Mouse (Mus musculus) myocyte (in vitro differentiated cells): ENCODE data around the gene Gm37240. TPM values are rescaled to one million over a fixed set of nuclear protein-coding genes. Genes with fewer than 3 reads are reported as not detected.

Experiments used
- H3K27me3 ChIP-seq: one replicate; pipeline ENCODE4 v1.6.1; 2011; ENCODE audit not compliant: control insufficient read depth, insufficient read depth, insufficient read length
- H3K36me3 ChIP-seq: one replicate; pipeline ENCODE4 v1.6.1; 2011; ENCODE audit not compliant: control insufficient read depth, insufficient read depth
- H3K4me2 ChIP-seq: one replicate; pipeline ENCODE4 v1.6.1; 2011; ENCODE audit warnings: low read depth, control low read depth
- H3K4me3 ChIP-seq: one replicate; pipeline ENCODE4 v1.5.1; 2011; ENCODE audit warnings: mild to moderate bottlenecking, control low read depth, moderate library complexity
- H3K79me2 ChIP-seq: one replicate; pipeline ENCODE4 v1.6.1; 2011; ENCODE audit not compliant: control insufficient read depth, insufficient read depth
- H3ac ChIP-seq: one replicate; pipeline ENCODE4 v1.6.1; 2011; ENCODE audit not compliant: control insufficient read depth, insufficient read length
- CEBPB ChIP-seq: IDR thresholded peaks from 2 replicates; pipeline ENCODE4 v1.6.1; 2011; ENCODE audit warnings: mild to moderate bottlenecking, moderate library complexity; ENCODE audit not compliant: poor library complexity, insufficient read depth, severe bottlenecking
- E2F4 ChIP-seq: IDR thresholded peaks from one replicate; pipeline ENCODE4 v1.6.1; 2011; ENCODE audit warnings: mild to moderate bottlenecking, control low read depth, moderate library complexity; ENCODE audit not compliant: insufficient read depth
- MAX ChIP-seq: IDR thresholded peaks from one replicate; pipeline ENCODE4 v1.6.1; 2011; ENCODE audit warnings: low read depth, mild to moderate bottlenecking, control low read depth
- MYOD1 ChIP-seq, 3 experiments: IDR thresholded peaks; one replicate each; pipeline ENCODE4 v1.6.1; 2011; ENCODE audit warnings: control low read depth in 2 of 3, low read depth in 2 of 3, mild to moderate bottlenecking in 2 of 3, moderate library complexity in 1 of 3; ENCODE audit not compliant: insufficient read length in 2 of 3, control insufficient read depth in 1 of 3
- MYOG ChIP-seq, 3 experiments: IDR thresholded peaks; one replicate each; pipeline ENCODE4 v1.6.1; 2011; ENCODE audit warnings: control low read depth in 2 of 3, low read depth in 2 of 3, mild to moderate bottlenecking in 2 of 3; ENCODE audit not compliant: insufficient read length in 2 of 3, control insufficient read depth in 1 of 3, insufficient read depth in 1 of 3
- POLR2A ChIP-seq: IDR thresholded peaks from one replicate; pipeline ENCODE4 v1.6.1; 2011; ENCODE audit warnings: low read depth, mild to moderate bottlenecking, control low read depth, moderate library complexity; ENCODE audit not compliant: insufficient read length
- POLR2AphosphoS2 ChIP-seq: IDR thresholded peaks from one replicate; pipeline ENCODE4 v1.6.1; 2011; ENCODE audit warnings: low read depth, control low read depth; ENCODE audit not compliant: insufficient read length
- REST ChIP-seq: IDR thresholded peaks from one replicate; pipeline ENCODE4 v1.6.1; 2011; ENCODE audit warnings: mild to moderate bottlenecking, control low read depth, moderate library complexity; ENCODE audit not compliant: insufficient read depth, insufficient read length
- SRF ChIP-seq: IDR thresholded peaks from one replicate; pipeline ENCODE4 v1.6.1; 2011; ENCODE audit warnings: low read depth; ENCODE audit not compliant: control insufficient read depth, insufficient read length
- TCF12 ChIP-seq: IDR thresholded peaks from one replicate; pipeline ENCODE4 v1.6.1; 2011; ENCODE audit warnings: mild to moderate bottlenecking, control low read depth; ENCODE audit not compliant: poor library complexity, insufficient read depth, severe bottlenecking
- TCF3 ChIP-seq: IDR thresholded peaks from one replicate; pipeline ENCODE4 v1.6.1; 2011; ENCODE audit warnings: low read depth, control low read depth; ENCODE audit not compliant: insufficient read length
- USF1 ChIP-seq: IDR thresholded peaks from one replicate; pipeline ENCODE4 v1.6.1; 2011; ENCODE audit warnings: low read depth, mild to moderate bottlenecking, control low read depth, moderate library complexity
- polyA plus RNA-seq: library from polyadenylated mRNA; unstranded; fragments of >200 nt; fragmentation: generic; extraction: Trizol; gene quantifications from one replicate; pipeline ENCODE4 v1.2.1, GENCODE M21; 2012; ENCODE audit warnings: missing spikeins

Gm37240 gene
- polyA plus RNA-seq, 1 experiment = 8.7 TPM

DNA sequence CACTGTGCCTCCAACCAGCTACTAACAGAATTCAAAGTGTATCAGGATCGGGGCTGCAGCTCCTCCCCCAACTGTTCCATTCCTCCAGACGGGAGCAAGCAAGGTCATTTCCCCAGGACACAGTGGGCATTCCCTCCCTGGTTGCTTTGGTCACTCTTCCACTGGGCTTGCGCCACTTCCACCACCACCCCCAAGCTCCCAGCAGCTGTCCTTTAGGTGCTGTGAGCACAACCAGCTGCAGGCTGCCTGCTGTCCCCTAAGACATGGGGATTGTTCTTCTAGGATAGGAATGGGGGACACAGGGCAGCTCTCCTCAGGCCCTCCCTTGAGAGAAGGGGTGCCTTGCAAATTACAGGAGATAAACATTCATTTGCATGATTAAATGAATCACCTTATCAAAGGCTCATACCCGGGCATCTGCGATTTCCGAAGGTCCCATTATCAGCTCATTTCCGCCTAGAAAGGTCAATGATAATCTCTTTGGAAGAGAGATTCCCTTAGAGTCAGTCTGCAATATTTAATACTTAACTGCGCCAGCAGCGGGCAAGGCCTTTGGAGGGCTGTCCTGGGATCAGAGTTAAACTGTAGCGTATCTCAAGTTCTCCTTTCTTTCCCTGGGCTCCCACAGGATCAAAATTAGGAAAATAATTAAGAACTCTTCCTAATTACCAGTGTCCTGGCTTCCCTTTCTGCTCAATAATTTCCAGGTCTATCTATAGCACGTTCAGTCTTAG, 1247.4 kb downstream of the Gm37240 start:
- Histone ChIP-seq H3K27me3 (no peaks in the 10 kb centered on the region), H3K36me3 (no peaks in the 10 kb centered on the region), H3K4me2 (no peak overlapping the region), H3K79me2 (no peaks in the 10 kb centered on the region), H3ac (no peak overlapping the region), H3K4me3 (no peak overlapping the region)
- TF ChIP-seq POLR2AphosphoS2 (no peak), MYOG (IDR thresholded peaks at IDR 0.05; ENCODE audit: control insufficient read depth in 1 of 3, insufficient read depth in 1 of 3, insufficient read length in 2 of 3, low read depth in 2 of 3) (peak in 1 of 3 experiments; percentile 15), MYOD1 (IDR thresholded peaks at IDR 0.05; ENCODE audit: control insufficient read depth in 1 of 3, insufficient read length in 2 of 3, low read depth in 2 of 3) (peak in 1 of 3 experiments; percentile 50)

DNA sequence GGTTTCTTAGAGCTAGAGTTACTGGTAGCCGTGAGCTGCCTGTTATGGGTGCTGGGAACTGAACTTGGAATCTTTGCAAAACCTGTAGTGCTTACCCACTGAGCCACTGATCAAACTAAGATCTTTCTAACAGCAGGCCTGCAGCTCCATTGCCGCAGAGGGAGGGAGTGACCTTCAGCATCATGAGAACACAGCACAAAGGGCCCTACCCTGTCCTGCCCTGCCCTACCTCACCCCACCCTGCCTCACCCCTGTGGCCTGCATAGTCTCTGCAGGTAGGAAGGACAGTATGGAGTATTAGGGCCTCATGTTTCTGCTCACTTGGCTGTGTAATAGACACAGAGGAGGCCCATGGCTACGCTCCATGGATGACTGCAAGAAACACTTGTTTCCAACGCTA, 1248.5 kb downstream of the Gm37240 start:
- no peaks in the 10 kb centered on the region for H3K27me3 ChIP-seq
- no peak overlapping the region for H3ac ChIP-seq
- H3K4me2 ChIP-seq = no peak overlapping the region
- H3K79me2 ChIP-seq = no peaks in the 10 kb centered on the region
- TF ChIP-seq E2F4 (no peak), TCF12 (no peak), MYOG (IDR thresholded peaks at IDR 0.05; ENCODE audit: control insufficient read depth in 1 of 3, insufficient read depth in 1 of 3, insufficient read length in 2 of 3, low read depth in 2 of 3) (no peak), TCF3 (no peak), MYOD1 (IDR thresholded peaks at IDR 0.05; ENCODE audit: control insufficient read depth in 1 of 3, insufficient read length in 2 of 3, low read depth in 2 of 3) (no peak), CEBPB (no peak), POLR2A (no peak), USF1 (no peak), SRF (no peak), REST (no peak), MAX (no peak), POLR2AphosphoS2 (no peak)
- H3K4me3 ChIP-seq = no peak overlapping the region
- no peaks in the 10 kb centered on the region for H3K36me3 ChIP-seq

DNA sequence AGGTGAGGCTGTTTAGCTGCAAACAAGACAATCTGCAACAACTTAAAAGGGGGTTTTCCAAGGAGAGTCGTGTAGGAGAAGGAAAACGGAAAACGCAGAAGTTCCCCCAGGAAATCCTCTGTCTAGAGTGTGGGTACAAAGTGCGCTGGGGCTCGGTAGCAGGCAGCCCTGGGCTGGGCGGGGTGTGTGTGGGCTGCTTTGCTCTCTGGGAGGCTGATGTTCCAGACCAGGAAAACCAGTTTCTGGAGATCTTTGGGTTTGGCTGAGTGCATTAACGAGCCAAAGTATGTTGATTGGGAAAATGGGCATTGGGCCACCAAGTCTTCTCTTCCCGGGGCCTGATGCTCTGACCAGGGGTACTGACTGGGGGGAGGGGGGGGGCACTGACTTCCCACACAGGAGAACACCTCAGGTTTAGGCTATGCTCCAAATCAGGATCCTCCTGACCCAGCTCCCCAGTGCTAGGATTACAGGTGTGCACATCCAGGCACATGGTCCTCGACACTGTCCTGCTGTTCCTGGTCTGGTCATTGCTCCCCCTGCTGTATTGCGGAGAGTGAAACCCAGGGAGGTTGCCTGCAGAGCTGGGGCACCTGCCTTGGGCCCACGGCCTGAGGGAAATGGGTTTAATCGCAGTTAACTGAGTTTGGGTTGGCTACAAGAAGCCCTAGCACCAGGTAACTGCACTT, 1249.3 kb downstream of the Gm37240 start:
- no peak for TF ChIP-seq TCF3
- no peak for TF ChIP-seq E2F4
- TF ChIP-seq MYOD1 (IDR thresholded peaks at IDR 0.05; ENCODE audit: control insufficient read depth in 1 of 3, insufficient read length in 2 of 3, low read depth in 2 of 3) = no peak
- TF ChIP-seq POLR2A = no peak
- no peak for TF ChIP-seq MYOG (IDR thresholded peaks at IDR 0.05; ENCODE audit: control insufficient read depth in 1 of 3, insufficient read depth in 1 of 3, insufficient read length in 2 of 3, low read depth in 2 of 3)
- TF ChIP-seq TCF12 = no peak
- no peak for TF ChIP-seq REST
- no peak for TF ChIP-seq MAX
- TF ChIP-seq CEBPB = no peak
- no peak for TF ChIP-seq SRF
- no peak for TF ChIP-seq USF1
- TF ChIP-seq POLR2AphosphoS2 = no peak
- Histone ChIP-seq H3K4me2 (no peak overlapping the region), H3K36me3 (no peaks in the 10 kb centered on the region), H3K27me3 (no peaks in the 10 kb centered on the region), H3ac (no peak overlapping the region), H3K4me3 (no peak overlapping the region), H3K79me2 (no peaks in the 10 kb centered on the region)

DNA sequence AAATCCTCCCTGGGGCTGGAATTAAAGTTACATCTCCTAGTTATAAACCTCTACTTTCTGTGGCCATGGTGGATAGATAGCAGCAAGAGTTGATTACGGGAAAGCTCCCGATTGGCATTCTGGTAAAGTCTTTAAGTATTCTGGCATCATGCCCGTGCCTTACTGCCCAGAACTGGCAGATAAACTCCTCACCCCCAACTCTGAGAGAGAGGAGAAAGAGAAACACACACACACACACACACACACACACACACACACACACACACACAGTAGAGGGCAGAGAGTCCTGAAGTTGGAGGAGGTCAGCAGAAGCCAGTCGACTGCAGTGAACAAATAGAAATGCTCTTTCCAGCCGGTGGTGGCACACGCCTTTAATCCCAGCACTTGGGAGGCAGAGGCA, 1250.2 kb downstream of the Gm37240 start:
- no peaks in the 10 kb centered on the region for H3K79me2 ChIP-seq
- H3K36me3 ChIP-seq = no peaks in the 10 kb centered on the region
- no peak overlapping the region for H3K4me3 ChIP-seq
- H3K4me2 ChIP-seq = no peak overlapping the region
- TF ChIP-seq TCF3 (no peak), USF1 (no peak), MYOD1 (IDR thresholded peaks at IDR 0.05; ENCODE audit: control insufficient read depth in 1 of 3, insufficient read length in 2 of 3, low read depth in 2 of 3) (no peak), TCF12 (no peak), POLR2A (no peak), MYOG (IDR thresholded peaks at IDR 0.05; ENCODE audit: control insufficient read depth in 1 of 3, insufficient read depth in 1 of 3, insufficient read length in 2 of 3, low read depth in 2 of 3) (no peak), E2F4 (no peak), REST (no peak), SRF (no peak), CEBPB (no peak), POLR2AphosphoS2 (no peak), MAX (no peak)
- no peak overlapping the region for H3ac ChIP-seq
- no peaks in the 10 kb centered on the region for H3K27me3 ChIP-seq

DNA sequence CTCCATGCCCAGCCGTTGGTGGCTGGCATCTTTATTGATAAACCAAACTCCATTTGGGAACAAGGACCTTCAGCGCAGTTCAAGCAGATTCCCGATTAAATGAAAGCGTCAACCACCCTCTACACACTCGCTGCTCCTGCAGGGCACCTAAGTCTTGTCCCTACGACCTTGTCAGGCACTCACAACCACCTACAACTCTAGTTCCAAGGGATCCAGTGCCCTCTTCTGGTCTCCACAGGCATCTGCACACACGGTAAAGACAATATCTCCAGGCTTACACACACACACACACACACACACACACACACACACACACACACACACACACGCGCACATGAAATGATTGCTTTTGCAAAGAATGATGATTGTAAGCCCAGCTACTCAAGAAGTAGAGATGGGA, 1255.7 kb downstream of the Gm37240 start:
- H3K79me2 ChIP-seq = no peaks in the 10 kb centered on the region
- H3K4me2 ChIP-seq = no peak overlapping the region
- no peak overlapping the region for H3K4me3 ChIP-seq
- H3ac ChIP-seq = no peak overlapping the region
- TF ChIP-seq POLR2A (no peak), REST (no peak), USF1 (no peak), TCF12 (no peak), MYOG (IDR thresholded peaks at IDR 0.05; ENCODE audit: control insufficient read depth in 1 of 3, insufficient read depth in 1 of 3, insufficient read length in 2 of 3, low read depth in 2 of 3) (no peak), POLR2AphosphoS2 (no peak), TCF3 (no peak)
- H3K27me3 ChIP-seq = peaks cover 14% of the 10 kb centered on the region
- H3K36me3 ChIP-seq = no peaks in the 10 kb centered on the region
